Mouse (Mus musculus) right cerebral cortex, postnatal 10 days (tissue): ENCODE measurements around the gene Kdm2a.
A peak's percentile ranks its signal among the peaks of the same experiment; 100 is the strongest.

Experiments
- DNase-seq, 2 experiments: peaks; one replicate each; pipeline ENCODE4 v3.0.0; 2021; ENCODE audit warnings: low spot score in 2 of 2

Gene Kdm2a

GRCm38 (mm10) chr19:4397798-4398629, at the start of gene Kdm2a:
Gene Kdm2a (minus strand): TSS chr19:4398285.
- DNase-seq: peak; percentile 60 to 66

GRCm38 (mm10) chr19:4447445-4447844, 49.4 kb upstream of the Kdm2a start:
- DNase-seq: no peak

- DNase-seq: no peak
Measured at GRCm38 (mm10) chr19:4446661-4447420, 48.8 kb upstream of the Kdm2a start.

- DNase-seq: peak; percentile 64 to 82
Measured at GRCm38 (mm10) chr19:4442408-4442807, 44.3 kb upstream of the Kdm2a start.

GRCm38 (mm10) chr19:4441621-4442161, 43.6 kb upstream of the Kdm2a start:
- peak in 1 of 2 experiments; percentile 45 for DNase-seq

- DNase-seq: no peak
Measured at GRCm38 (mm10) chr19:4441090-4441591, 43.1 kb upstream of the Kdm2a start.

- DNase-seq: no peak
Measured at GRCm38 (mm10) chr19:4440222-4440621, 42.1 kb upstream of the Kdm2a start.

- DNase-seq: peak in 1 of 2 experiments; percentile 35
Measured at GRCm38 (mm10) chr19:4439161-4439801, 41.2 kb upstream of the Kdm2a start, which contains the start of gene Rhod. Gene Rhod (minus strand): TSS chr19:4439432.

- no peak for DNase-seq
Measured at GRCm38 (mm10) chr19:4438791-4439160, 40.7 kb upstream of the Kdm2a start.

- no peak for DNase-seq
Measured at GRCm38 (mm10) chr19:4437886-4438285, 39.8 kb upstream of the Kdm2a start.

- no peak for DNase-seq
Measured at GRCm38 (mm10) chr19:4436254-4436653, 38.2 kb upstream of the Kdm2a start.

- no peak for DNase-seq
Measured at GRCm38 (mm10) chr19:4434999-4435398, 36.9 kb upstream of the Kdm2a start.

- DNase-seq: no peak
Measured at GRCm38 (mm10) chr19:4433756-4434155, 35.7 kb upstream of the Kdm2a start.

- no peak for DNase-seq
Measured at GRCm38 (mm10) chr19:4430091-4430620, 32.1 kb upstream of the Kdm2a start.

GRCm38 (mm10) chr19:4425610-4426366, 27.7 kb upstream of the Kdm2a start:
- no peak for DNase-seq

- no peak for DNase-seq
Measured at GRCm38 (mm10) chr19:4423021-4423420, 24.9 kb upstream of the Kdm2a start.

GRCm38 (mm10) chr19:4422581-4422980, 24.5 kb upstream of the Kdm2a start:
- DNase-seq: no peak

GRCm38 (mm10) chr19:4420153-4420910, 22.2 kb upstream of the Kdm2a start:
- DNase-seq: no peak

- no peak for DNase-seq
Measured at GRCm38 (mm10) chr19:4419711-4420110, 21.6 kb upstream of the Kdm2a start.

GRCm38 (mm10) chr19:4417713-4418112, 19.6 kb upstream of the Kdm2a start:
- no peak for DNase-seq
